Mouse (Mus musculus) limb, embryonic 14.5 days (tissue): ENCODE measurements around the gene Ikzf4. TPM values are rescaled to one million over a fixed set of nuclear protein-coding genes. Genes with fewer than 3 reads are reported as not detected.

ENCODE experiments used
- ATAC-seq: fragments of 200-750 bp; cut with Nextera tagmentation; 2 replicates; pipeline ENCODE4 v1.8.0; 2017; ENCODE audit warnings: low read depth, moderate number of reproducible peaks, moderate TSS enrichment; ENCODE audit not compliant: low FRiP score
- DNase-seq: peaks from one replicate; pipeline ENCODE4 v3.0.0-alpha.2; 2015; ENCODE audit warnings: low spot score
- H3K27ac ChIP-seq: fragments of 300-500 bp; sonication (generic); replicated peaks from 2 replicates; pipeline ENCODE4 v1.5.1; 2014; ENCODE audit warnings: low read depth, mild to moderate bottlenecking, low read length, moderate library complexity, mixed read lengths
- H3K27me3 ChIP-seq: fragments of 300-500 bp; sonication (generic); 2 replicates; pipeline ENCODE4 v1.6.1; 2014; ENCODE audit warnings: low read length, mixed read lengths; ENCODE audit not compliant: control insufficient read depth, insufficient read depth
- H3K36me3 ChIP-seq: fragments of 300-500 bp; sonication (generic); 2 replicates; pipeline ENCODE4 v1.6.1; 2014; ENCODE audit warnings: mild to moderate bottlenecking, low read length, moderate library complexity, mixed read lengths; ENCODE audit not compliant: control insufficient read depth, insufficient read depth
- H3K4me1 ChIP-seq: fragments of 300-500 bp; sonication (generic); 2 replicates; pipeline ENCODE4 v1.6.1; 2014; ENCODE audit warnings: antibody characterized with exemption, low read length, mixed read lengths; ENCODE audit not compliant: control insufficient read depth, insufficient read depth
- H3K4me2 ChIP-seq: fragments of 300-500 bp; sonication (generic); replicated peaks from 2 replicates; pipeline ENCODE4 v1.6.1; 2014; ENCODE audit warnings: low read depth, mild to moderate bottlenecking, low read length, moderate library complexity; ENCODE audit not compliant: severe bottlenecking
- H3K4me3 ChIP-seq: fragments of 300-500 bp; sonication (generic); replicated peaks from 2 replicates; pipeline ENCODE4 v1.5.1; 2014; ENCODE audit warnings: low read length
- H3K9ac ChIP-seq: fragments of 300-500 bp; sonication (generic); 2 replicates; pipeline ENCODE4 v1.6.1; 2014; ENCODE audit warnings: mild to moderate bottlenecking, low read depth, low read length, moderate library complexity; ENCODE audit not compliant: severe bottlenecking
- H3K9me3 ChIP-seq: fragments of 300-500 bp; sonication (generic); 2 replicates; pipeline ENCODE4 v1.6.1; 2016; ENCODE audit warnings: low read length; ENCODE audit not compliant: control insufficient read depth
- POLR2A ChIP-seq: fragments of 200-500 bp; IDR thresholded peaks from 2 replicates; pipeline ENCODE4 v1.8.0; 2012; ENCODE audit warnings: inconsistent platforms, mild to moderate bottlenecking, moderate library complexity, borderline replicate concordance; ENCODE audit not compliant: insufficient read depth, insufficient read length; ENCODE audit errors: extremely low read depth
- WGBS: fragments of 180-500 bp; shearing (Covaris S2); extraction: QIAGEN DNeasy Blood & Tissue Kit; methylation state at CpG from one replicate; pipeline ENCODE4 v1.1.7; 2014; 5-methylcytosine and 5-hydroxymethylcytosine counted together
- polyA plus RNA-seq, 2 experiments: library from polyadenylated mRNA; depleted of rRNA in 1 of 2; stranded (reverse) in 1 of 2; unstranded in 1 of 2; fragments of >200 nt; fragmentation: Nextera tagmentation in 1 of 2; extraction: Ambion mirVana in 1 of 2; gene quantifications; 2 replicates each; pipeline versions ENCODE4 v1.2.1 to v1.2.3; 2012 to 2014

Ikzf4 gene
- polyA plus RNA-seq (2012; rRNA removed) (8.0 and 10.3 TPM in 2 replicates), polyA plus RNA-seq (2014; fragmentation: Nextera tagmentation; extraction: Ambion mirVana) (4.6 and 5.2 TPM in 2 replicates)

- peak; percentile 74 for ATAC-seq
- 3% methylated on average over 34 of the region's 36 CpGs for WGBS
- TF ChIP-seq POLR2A, result 0 out of 2 replicates have a peak, but pooled peaks have one; percentile 24
These were observed at the start of gene Ikzf4 for GRCm38 (mm10) chr10:128645111-128646011. Ikzf4 (minus strand) TSS chr10:128645991.

DNA sequence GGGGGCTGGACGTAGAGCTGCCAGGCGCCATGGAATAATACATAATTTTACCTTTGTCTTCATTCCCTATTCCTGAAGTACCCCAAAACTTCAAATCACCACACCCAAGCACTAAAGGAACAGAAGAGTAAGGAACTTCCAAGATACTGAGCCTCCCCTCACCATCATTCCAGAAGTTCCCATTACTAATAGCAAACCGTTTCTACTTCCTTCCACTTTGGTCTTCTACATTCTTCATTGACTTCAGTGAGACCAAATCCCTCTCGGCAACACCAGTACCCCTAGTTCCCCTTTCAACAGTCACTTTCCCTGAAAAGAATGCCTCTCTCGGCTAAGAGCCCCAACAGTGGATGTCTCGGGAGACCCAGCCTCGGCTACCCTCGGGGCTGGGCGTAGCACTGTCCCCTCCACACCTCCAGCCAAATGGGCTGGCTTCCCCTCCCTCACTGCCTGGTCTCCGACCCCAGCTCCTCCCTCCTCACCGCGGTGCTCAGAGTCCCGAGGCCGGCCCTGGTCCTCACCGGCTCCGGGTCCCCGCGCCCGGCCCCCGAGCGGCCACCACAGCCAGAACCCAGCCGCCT, 49.7 kb upstream of the Ikzf4 start:
- TF ChIP-seq POLR2A, result no peak
- DNase-seq (no peak), ATAC-seq (no peak)
- Histone ChIP-seq H3K9ac (peak overlapping the region; percentile 95), H3K4me3 (peak overlapping the region; percentile 87), H3K27ac (peak overlapping the region; percentile 97), H3K9me3 (no peaks in the 10 kb centered on the region), H3K4me2 (peak overlapping the region; percentile 60), H3K27me3 (no peaks in the 10 kb centered on the region), H3K4me1 (peaks cover 8% of the 10 kb centered on the region; the same call in 1 of the 2 replicates), H3K36me3 (peaks cover 31% of the 10 kb centered on the region)
- 2% methylated on average over 21 of the region's 22 CpGs for WGBS

More at GRCm38 (mm10) chr10:128645111-128646011, at the start of gene Ikzf4:
- peaks cover 10% of the 10 kb centered on the region for H3K36me3 ChIP-seq
- H3K4me2 ChIP-seq, result peak within 1 kb of the TSS; percentile 77
- H3K27me3 ChIP-seq, result no peaks in the 10 kb centered on the region
- peak; percentile 49 for DNase-seq
- H3K4me1 ChIP-seq, result peaks cover 14% of the 10 kb centered on the region
- H3K9me3 ChIP-seq, result no peaks in the 10 kb centered on the region
- H3K9ac ChIP-seq, result peak within 1 kb of the TSS; percentile 66
- H3K27ac ChIP-seq, result peak within 1 kb of the TSS; percentile 52
- H3K4me3 ChIP-seq, result peak within 1 kb of the TSS; percentile 52

GRCm38 (mm10) chr10:128674469-128675008, 28.7 kb upstream of the Ikzf4 start:
- DNase-seq, result peak; percentile 74
- no peak for TF ChIP-seq POLR2A
- peaks cover 11% of the 10 kb centered on the region for H3K36me3 ChIP-seq
- no peaks in the 10 kb centered on the region for H3K27me3 ChIP-seq
- H3K27ac ChIP-seq, result 0 out of 2 replicates have a peak overlapping the region, but pooled peaks have one; percentile 7
- H3K4me1 ChIP-seq, result peaks cover 7% of the 10 kb centered on the region
- no peak for ATAC-seq
- no peaks in the 10 kb centered on the region for H3K9me3 ChIP-seq
- peak overlapping the region; percentile 96 for H3K4me2 ChIP-seq
- peak overlapping the region; percentile 67 for H3K4me3 ChIP-seq
- WGBS, result 2% methylated on average over 9 of the region's 9 CpGs
- peak overlapping the region; percentile 62; the same call in 1 of the 2 replicates for H3K9ac ChIP-seq

- H3K4me1 ChIP-seq, result peaks cover 7% of the 10 kb centered on the region
- peak within 1 kb of the TSS; percentile 96 for H3K4me2 ChIP-seq
- ATAC-seq, result peak; percentile 93
- H3K27ac ChIP-seq, result 0 out of 2 replicates have a peak within 1 kb of the TSS, but pooled peaks have one; percentile 7
- peak; percentile 87 for DNase-seq
- TF ChIP-seq POLR2A, result peak; percentile 57; the same call in 1 of the 2 replicates
- no peaks in the 10 kb centered on the region for H3K9me3 ChIP-seq
- WGBS, result under 1% methylated on average over 54 of the region's 60 CpGs
- H3K27me3 ChIP-seq, result no peaks in the 10 kb centered on the region
- H3K36me3 ChIP-seq, result peaks cover 9% of the 10 kb centered on the region
- H3K4me3 ChIP-seq, result peak within 1 kb of the TSS; percentile 67
- H3K9ac ChIP-seq, result peak within 1 kb of the TSS; percentile 62
These were observed 28.1 kb upstream of the Ikzf4 start, which contains the start of gene Suox for GRCm38 (mm10) chr10:128673763-128674468. Suox (minus strand) TSS chr10:128674073.
